Mouse (Mus musculus) cerebellum, adult 8-10 months (tissue): ENCODE measurements around the gene Cx3cl1.

ENCODE experiments used
- DNase-seq: peaks from one replicate; pipeline ENCODE4 v3.0.0; 2022

The Cx3cl1 gene

DNA sequence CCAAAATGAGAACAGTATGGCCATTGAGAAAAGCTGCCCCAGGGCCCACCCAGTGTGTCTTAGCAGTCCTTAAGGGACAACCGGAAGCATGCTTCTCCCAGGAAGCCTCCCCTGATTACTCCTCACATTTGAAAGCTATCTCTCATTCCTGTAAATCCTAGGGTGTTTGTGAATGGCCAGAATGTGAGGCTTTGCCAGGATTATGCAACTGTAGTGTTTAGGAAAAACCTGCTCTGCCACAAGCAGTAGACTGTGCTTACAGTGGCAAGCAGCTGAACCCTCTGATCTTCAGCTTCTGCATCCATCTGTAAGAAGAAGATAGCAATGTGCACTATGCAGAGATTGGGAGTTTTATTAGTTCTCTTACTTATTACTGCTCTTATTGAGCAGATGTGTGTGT is 2.8 kb downstream of the Cx3cl1 start:
- no peak for DNase-seq

DNA sequence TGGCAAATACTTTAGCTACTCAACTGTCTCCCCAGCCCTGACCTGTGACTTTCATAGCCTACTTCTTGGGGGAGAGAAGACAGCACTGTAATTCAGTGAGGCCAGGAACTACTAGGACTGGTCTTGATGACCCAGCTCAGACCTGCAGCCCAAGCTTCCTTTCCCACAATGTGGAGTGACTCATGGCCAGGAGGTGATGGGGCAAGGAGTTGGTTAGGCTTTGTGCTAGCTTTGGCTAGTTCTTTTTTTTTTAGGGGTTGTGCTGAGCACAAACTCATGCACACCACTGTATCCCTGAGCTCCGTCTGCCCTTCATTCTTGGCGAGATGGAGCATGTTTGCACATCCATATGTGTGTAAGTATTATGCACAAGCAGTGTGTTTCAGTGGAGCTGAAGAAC is 4.5 kb downstream of the Cx3cl1 start:
- DNase-seq = no peak

DNA sequence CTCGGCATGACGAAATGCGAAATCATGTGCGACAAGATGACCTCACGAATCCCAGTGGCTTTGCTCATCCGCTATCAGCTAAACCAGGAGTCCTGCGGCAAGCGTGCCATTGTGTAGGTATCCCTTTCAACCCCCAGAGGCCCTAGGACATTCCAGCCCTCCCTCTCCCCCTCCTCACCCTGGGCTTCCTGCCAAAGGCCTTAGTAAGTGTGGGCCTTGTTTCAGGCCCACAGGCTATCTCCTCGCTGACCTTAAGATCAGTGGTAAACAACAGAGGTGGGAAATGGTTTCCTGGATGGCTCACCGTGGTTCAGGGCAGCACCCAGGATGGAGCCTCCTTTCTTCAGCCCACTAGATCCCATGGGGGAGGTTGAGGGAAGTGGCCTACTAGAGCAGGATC is 6.2 kb downstream of the Cx3cl1 start:
- DNase-seq = no peak

DNA sequence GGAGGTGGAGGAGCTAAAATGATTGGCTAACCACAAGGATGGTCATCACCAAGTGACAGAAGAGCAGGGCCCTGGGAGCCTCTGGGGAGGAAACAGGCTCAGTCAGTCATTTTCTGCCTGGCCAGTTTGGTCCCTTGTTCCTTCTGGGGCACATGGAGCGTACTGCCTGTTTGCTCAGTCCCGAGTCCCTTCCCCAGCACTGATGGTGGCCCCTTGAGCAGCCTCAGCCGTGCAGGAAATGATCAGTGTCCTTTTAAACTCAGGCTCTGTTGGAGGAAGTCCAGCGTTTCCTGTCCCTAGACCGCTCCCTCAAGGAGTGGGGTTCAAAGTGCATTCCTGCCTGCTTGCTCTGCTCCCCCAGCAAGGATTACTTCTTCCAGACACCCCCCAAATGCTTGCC is 6.7 kb downstream of the Cx3cl1 start:
- DNase-seq = no peak

DNA sequence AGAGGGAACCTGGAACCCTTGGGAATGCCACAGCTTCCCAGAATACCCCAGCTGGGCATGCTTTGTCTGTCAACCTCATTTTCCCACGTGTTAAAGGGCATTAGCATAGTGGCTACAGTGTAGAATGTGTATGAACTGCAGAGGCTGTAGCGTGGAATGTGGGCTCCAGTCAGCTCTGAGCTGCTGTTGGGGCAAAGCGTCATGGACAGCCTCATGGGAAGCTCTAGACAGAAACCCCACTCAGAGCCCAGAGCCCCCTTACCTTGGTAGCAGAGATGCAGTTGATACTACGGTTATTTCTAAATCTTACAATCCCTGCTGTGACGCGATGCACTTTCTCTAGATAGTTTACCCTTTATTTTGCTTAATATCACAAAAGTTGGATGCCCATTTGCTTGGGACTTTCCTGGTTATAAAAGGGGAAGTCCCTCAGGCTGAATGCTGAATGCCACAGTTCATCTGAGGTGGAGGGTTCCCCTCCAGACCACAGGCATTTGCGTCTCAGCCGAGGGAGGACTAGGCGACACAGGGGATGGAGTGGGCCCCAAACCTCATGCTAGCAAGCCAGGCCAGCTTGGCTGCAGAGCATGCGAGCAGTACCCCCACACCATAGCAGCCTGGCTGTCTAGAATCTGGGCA is 7.2 kb downstream of the Cx3cl1 start:
- no peak for DNase-seq

DNA sequence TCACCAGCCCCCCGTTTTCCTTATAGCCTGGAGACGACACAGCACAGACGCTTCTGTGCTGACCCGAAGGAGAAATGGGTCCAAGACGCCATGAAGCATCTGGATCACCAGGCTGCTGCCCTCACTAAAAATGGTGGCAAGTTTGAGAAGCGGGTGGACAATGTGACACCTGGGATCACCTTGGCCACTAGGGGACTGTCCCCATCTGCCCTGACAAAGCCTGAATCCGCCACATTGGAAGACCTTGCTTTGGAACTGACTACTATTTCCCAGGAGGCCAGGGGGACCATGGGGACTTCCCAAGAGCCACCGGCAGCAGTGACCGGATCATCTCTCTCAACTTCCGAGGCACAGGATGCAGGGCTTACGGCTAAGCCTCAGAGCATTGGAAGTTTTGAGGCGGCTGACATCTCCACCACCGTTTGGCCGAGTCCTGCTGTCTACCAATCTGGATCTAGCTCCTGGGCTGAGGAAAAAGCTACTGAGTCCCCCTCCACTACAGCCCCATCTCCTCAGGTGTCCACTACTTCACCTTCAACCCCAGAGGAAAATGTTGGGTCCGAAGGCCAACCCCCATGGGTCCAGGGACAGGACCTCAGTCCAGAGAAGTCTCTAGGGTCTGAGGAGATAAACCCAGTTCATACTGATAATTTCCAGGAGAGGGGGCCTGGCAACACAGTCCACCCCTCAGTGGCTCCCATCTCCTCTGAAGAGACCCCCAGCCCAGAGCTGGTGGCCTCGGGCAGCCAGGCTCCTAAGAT is 7.9 kb downstream of the Cx3cl1 start:
- DNase-seq = no peak

DNA sequence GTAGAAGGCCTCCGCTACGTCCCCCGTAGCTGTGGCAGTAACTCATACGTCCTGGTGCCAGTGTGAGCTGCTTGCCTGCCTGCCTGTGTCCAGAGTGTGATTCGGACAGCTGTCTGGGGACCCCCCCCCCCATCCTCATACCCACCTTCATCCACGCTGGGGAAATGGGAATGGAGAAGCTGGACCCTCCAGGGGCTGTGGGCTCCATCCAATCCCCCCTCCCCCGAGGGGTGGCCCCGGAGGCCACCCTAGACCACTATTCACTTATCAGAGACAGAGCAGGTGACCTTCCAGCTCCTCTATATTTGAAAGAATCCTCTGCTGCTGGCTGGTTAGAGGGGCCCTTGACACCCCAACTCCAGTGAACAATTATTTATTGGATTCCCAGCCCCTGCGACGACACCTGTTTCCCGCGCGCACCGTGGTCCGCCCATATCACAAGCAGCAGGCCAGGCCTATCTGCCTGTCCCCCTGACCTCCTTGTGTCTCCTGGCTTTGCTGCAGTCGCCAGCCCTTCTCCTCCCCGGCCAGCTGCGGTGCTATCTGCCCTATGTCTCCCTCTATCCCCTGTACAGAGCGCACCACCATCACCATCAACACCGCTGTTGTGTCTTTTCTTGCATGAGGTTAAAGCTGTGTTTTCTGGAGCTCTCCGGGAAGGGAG is 8.8 kb downstream of the Cx3cl1 start:
- DNase-seq = no peak

DNA sequence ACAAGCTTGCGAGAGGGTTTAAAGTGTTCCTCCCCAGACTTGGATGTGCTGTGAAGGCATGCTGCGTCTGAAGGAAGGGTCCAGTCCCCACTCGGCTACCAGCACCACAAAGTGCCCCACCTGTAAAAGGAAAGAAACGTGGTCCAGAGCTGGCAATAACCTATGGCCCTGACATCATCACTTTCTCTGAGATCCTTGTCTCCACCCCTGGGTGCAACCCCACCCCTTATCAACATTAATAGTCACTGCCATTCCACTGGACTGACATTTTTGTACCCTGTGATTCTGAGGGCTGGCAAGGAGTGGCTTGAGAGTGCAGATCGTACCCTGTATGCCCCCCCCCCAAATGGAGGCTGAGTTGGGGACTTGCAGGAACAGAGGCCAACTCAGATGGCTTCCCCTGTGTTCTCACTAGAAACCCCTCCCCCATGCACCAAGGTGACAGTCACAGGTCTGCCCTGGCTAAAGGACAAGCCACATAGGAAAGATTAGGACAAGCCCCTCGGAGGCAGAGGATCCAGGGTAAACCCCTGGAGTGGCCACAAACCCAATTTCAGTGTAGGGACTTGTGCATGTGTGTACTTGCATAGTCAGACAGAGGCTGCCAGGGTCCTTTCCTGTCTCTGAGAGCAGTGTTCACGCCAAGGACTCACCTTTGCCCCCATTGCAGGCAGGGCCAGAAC is 9.5 kb downstream of the Cx3cl1 start:
- no peak for DNase-seq

DNA sequence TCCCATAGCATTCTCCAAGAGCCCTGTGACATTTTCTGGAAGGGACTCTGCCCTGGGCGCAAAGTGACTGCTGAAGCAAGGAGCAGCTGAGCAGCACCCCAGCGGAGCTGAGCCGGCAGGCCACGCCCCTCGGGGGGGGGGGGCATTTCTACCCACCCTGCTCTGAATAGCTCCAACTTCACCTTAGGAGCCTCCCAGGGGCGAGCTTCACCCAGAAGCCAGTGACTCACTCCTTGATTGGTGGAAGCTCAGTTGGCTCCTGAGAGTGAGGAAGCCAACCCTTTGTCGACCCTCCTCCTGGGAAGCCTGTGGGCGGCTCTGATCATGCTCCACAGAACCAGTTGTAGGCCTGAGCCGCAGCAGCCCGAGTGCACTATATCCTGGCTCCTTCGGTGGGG is 10.0 kb downstream of the Cx3cl1 start:
- DNase-seq = no peak

DNA sequence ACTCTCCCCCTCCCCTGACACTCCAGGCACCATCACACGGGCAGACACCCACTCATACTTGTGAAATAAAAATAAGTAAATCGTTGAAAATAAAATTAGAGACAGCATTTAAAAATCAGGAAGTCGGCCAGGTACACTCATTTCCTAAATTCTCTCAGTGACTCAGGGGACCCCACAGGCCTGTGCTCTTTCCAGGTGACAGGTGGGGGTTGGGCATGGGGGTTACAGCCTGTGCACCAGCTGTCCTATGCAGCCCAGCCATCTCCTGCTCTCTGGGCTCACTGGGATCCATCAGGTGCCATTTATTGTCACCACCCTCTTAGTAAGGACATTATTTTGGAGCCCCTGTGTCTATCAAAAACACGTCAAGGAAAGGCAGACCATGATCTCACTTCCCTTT is 12.1 kb downstream of the Cx3cl1 start:
- DNase-seq = no peak

DNA sequence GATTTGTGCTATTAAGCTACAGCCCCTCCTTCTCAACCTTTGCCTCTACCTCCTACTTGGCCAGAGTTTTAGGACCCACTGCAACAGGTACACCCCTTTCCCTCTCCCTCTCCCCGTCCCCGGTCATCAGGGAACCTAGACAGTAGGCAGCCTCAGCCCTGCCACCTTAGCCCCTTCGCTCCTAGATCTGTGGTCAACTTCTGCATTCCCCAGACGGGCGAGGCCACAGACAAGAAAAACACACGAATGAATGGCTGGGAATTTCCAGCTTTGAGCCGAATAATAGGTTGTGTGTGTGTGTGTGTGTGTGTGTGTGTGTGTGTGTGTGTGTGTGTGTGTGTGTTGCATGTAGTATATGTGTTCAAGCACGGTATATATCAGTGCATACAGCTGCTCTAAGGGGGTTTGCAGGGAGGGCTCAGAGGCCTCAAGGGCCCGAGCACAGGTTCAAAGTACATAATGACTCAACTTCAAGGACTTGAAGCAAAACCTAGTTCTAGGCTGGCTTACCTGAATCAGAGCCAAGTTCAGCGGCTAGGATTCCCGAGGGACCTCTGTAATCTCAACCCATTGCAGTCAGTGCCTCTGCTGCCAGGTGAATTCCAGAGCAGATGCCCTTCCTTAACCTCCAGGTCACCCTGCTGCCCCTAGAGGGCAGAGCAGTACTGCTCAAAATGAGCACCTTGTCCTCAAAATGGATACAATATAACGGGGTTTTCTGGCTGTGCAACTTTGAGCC is 13.6 kb downstream of the Cx3cl1 start:
- no peak for DNase-seq

DNA sequence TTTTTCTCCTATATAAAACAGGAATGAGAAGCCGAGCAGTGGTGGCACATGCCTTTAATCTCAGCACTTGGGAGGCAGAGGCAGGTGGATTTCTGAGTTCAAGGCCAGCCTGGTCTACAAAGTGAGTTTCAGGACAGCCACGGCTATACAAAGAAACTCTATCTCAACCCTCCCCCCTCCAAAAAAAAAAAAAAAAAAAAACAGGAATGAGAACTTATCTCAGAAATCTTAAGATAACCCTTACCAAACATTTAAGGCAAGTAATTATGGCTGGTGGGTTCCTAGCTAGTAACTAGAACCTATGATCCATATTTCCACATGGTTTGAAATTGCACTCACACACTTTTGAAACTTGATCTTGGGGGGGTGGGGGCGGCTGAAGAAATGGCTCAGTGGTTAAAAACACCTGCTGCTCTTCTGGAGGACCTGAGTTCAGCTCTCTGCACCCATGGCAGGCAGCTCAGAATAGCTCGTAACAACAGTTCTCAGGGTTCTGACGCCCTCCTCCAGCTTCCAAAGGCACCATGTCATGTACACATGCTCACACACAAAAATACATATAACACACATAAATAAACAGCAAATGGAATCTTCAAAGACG is 14.3 kb downstream of the Cx3cl1 start:
- DNase-seq = no peak

DNA sequence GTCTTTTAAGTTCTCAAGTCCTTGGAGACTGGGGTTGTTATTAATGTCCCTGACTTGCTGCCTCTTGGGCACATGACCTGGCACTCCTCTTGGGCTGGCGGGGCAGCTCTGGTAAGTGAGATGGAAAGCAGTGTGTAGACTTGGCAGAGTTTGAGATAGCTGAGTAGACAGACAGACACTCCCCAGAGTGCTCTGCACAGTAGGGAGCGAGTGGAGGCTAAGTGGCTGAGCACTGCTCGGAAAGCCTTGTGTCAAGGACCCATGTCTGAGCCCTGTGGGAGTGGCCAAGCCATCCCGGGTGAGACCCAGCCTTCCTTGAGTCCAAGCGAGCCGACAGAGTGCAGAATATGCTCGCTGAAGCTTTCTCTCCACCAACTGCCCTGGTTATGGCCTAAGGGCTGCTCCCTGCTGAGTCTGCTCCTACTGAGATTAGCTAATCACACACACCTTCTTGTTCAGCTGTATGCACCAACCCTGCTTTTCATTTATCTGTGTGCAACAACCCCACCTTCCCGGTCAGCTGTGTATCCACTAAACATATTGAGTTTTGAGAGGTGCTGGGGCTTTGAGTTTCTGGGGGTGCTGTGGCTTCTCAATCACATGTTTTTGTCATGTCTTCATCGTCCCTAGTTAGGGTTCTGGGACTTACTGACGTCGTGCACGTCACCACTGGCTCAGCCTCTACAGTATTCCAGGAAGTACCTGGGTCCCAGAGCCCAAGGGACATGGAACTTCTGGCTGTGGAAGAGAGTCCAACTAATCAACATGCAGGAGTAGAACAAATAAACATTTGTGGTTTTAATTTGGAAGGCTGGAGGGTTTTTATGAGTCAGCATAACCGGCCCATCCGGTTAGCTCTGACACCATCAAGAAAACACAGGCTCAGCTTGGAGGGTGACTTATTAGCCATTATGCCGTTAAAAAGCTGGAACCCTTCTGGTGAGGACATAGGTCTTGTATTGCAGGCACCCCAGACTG is 16.0 kb downstream of the Cx3cl1 start:
- no peak for DNase-seq

DNA sequence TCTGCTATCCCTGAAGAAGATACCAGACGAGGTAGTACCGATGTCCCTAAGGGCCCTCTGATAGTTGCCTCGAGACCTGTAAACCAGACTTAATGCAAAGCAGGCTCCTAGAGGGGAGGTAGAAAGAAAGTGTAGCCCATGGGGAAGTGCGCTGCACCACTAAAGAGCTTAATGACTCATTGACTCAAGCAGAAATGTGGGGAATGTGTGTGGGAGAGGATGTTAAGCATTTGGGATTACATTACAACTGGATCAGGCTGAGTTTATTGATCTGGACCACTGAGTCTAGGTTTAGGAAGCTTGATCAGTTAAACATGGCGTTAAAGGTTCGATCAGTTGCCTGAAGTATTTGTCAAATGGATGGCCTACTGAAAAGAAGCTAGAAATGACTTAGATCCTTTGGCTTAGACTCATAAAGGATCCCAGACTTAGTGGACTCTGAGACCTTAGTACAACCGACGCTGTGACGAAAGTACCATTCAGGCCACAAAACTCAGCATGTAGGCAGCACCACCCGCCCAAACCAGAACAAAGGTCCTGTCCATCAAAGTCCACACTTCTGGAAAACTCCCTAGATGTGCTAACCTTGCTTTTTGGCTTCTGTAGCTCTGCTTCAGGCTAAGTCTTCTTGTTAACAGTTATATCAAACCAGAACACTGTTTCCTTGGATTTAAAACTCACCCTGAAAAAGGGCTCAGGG is 17.6 kb downstream of the Cx3cl1 start:
- no peak for DNase-seq

DNA sequence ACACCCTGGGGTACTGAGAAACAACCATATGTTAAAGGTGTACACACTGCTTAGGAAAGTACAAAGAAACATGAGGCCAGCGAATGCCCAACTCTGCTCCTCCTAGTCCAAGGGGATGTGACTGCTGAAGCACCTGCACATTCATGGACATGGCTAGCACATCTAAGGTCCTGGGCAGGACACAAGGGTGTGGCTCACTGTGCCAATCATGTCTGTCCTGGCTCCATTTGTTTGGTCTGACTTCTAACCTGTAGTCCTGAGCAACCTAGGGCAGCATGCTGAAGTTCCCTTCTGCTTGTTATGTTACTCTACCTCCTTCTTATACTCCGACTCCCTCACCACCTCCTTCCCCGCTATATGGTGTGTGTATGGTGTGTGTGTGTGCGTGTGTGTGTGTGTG is 22.6 kb downstream of the Cx3cl1 start:
- DNase-seq = no peak

DNA sequence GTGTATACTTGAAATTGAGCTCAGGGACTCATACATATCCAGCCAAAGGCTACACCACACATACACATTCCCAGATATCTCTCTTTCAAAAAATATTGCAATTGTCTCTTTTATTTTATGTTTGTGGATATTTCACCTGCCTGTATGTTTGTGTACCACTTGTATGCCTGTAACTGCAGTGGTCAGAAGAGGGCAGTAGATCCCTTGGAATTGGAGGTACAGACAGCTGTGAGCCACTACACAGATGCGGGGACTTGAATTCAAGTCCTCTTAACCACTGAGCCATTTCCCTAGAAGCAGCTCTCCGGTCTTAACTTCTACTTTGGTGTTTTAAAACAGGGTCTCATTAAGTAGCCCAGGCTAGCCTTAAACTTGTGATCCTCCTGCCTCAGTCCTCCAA is 23.0 kb downstream of the Cx3cl1 start:
- no peak for DNase-seq

DNA sequence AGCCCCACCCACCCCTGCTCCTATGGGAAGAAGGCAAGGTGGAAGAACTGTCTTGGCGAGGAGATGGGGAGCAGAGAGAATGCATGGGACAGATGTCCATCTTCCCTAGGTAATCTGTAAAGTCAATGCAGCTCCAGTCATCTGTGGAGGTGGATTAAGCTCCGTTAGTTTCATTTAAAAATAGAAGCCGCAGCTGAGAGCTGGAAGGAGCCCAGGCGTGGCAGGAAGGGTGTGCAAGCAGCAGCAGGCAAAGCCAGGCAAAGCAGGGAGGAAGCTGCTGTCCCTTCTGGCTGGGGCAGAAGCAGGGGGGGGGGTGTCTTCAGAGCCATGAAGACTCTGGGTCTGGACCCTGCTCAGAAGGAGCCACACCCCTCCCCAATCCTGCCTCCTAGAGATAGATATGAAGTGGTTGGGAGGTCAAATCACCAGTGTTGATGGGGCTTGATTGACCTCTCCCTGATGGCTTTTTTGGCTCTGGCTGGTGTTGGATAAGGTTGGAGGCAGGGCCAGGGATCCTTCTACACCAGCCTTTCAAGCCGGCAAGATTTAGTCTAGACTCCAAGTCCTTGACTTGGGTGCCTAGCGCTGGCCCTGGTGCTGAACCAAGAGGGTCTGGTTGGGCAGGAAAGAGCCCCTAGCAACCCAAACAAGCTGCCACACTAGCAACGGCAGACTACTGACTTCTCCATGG is 28.6 kb downstream of the Cx3cl1 start:
- no peak for DNase-seq

DNA sequence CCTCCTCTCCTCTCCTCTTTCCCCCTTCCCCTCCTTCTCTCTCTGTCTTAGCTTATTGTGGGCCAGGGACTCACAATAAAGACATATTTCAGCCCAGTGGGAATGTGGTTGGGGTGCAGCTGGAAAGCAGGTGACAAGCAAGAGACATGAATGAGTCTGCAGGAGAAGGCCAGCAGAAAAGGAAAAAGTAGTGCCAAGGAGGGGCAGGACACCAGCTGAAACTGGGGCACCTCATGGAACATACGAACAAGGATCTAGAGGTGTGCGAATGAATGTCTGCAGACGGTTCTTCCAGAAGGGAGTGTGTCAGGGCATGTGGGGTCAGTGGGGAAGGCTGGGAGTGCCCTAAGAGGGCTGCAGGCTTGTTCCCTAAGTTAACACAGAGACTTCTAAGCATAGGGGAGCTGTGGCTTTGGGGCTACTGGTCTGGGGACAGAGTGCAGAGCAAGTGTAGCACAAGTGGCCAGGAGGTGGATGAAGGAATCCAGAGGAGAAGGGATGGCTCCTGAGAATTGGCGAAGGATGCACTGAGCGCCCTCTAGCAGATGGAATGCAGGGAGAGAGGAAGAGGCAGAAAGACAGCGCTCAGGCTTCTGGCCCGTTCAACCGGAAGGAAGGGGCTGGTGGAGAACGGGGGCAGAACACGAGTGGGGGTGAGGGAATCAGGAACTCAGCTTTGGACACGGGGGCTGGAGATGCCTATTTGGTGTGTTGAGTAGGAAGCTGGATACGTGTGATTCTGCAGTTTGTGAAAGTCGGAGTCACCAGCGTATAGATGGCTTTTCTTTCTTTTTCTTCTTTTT is 29.7 kb downstream of the Cx3cl1 start:
- DNase-seq = peak; percentile 30

DNA sequence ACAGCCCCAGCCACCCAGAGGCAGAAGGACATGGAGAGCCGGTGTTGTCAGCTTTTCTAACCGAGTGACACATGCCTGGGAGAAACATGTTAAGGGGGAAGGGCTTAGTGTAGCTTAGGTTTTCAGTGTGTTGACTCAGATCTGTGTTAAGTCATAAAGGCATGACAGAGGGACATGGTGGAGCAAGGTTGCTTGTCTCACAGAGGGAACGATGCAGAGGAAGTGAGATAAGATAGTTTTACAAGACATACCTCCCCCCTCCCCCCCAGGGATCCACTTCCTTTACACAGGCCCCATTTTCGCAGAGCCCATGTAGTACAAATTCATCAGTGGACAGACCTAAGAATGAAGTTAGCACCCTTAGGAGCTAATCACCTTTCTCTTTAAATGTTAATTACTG is 30.6 kb downstream of the Cx3cl1 start:
- DNase-seq = no peak
